Mouse (Mus musculus): ENCODE data around the gene Mob3b.

DNA sequence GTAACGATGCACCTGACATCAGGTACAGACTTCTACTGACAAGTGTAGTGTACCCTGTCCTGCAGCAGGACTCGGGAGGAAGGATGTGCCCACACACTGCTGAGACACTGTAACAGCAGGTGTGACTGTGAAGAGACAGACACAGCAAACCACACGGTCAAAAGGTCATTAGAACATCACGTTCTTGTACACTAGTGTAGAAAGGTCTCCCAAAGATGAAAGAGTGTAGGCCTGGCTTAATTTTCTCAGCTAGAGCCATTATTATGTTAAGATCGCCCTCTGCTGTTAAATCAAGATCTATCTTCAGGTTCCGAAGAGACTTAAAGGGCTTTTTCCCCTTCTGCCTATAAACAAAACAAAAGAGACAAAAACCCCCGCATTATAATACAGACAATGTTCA is 35.4 kb upstream of the Mob3b start:
- no peak for TF ChIP-seq TAL1 (IDR thresholded peaks at IDR 0.05; ENCODE audit: low read length)
- TF ChIP-seq GATA1 (IDR thresholded peaks at IDR 0.05; ENCODE audit: low read length) = no peak

Measured in erythroblast, embryonic 14.5 days (primary cell).